Mouse (Mus musculus): ENCODE data around the gene Rnf223. TPM values are rescaled to one million over a fixed set of nuclear protein-coding genes. Genes with fewer than 3 reads are reported as not detected.

The Rnf223 gene
- total RNA-seq (2015; ENCODE audit: low replicate concordance) (not detected in 2 replicates), total RNA-seq (2017; ENCODE audit: low replicate concordance) (not detected in 2 replicates)

GRCm38 (mm10) chr4:156130436-156130835 lies at the start of gene Rnf223:
Rnf223 (plus strand) TSS chr4:156130513.
- no peak for ATAC-seq (replicated peaks; ENCODE audit: low FRiP score, poor library complexity, severe bottlenecking)

GRCm38 (mm10) chr4:156082621-156083234 lies 47.6 kb upstream of the Rnf223 start:
- no peak for ATAC-seq (replicated peaks; ENCODE audit: low FRiP score, poor library complexity, severe bottlenecking)

GRCm38 (mm10) chr4:156083348-156083747 lies 47.0 kb upstream of the Rnf223 start:
- ATAC-seq (replicated peaks; ENCODE audit: low FRiP score, poor library complexity, severe bottlenecking), result no peak

DNA sequence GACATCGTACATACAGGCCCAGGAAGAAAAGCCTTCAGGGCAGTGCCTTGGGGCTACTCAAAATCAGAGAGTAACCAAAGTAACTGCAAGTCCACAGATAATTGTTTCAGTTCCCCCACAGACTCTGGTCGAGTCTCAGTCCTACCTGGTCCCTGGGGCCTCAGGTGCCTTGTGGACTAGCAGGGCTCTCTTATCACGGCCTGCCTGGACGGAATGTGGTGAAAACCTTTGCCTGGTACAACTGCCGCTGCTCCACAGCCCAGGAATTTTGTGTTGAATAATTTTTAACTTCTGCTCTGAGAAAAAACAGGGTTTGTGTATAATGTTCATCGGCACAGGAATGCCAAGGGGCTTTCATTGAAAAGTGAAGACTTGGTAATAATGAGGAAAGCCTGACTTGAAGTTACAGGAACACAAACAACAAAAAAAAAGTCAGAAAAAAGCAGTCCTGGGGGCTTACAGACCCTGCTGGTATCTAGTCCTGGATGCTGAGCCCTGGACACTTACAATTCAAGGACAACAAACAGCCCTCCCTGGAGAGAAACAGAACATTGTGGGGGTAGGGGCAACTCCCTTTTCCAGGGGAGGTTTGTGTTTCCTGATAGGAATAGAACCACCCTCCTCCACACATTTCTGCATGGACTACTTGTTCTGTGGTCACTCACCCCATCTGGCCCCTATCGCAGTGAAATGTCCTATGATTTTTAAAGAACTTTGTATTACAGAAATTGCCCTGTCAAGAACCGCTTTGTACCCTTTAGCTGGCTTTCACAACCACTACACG lies 46.0 kb upstream of the Rnf223 start:
- ATAC-seq (replicated peaks; ENCODE audit: low FRiP score, poor library complexity, severe bottlenecking), result no peak

DNA sequence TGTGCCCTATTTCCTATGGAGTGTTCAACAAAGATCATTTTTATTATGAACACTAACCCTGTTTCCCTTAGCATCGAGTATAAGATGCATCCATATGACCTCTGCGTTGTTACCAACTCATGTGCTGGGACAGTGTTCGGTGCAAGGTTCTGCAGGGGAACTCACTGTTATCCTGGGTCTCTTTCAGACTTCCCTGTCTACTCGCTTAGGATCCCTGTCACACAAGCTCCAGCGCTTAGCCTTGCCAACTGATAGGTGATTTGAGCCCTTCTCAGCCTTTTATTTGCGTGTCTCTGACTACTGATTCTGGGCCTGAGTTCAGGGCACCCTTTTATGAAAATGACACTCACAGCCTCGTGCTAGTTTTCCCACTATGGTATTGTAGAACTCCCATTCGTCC lies 45.1 kb upstream of the Rnf223 start:
- no peak for ATAC-seq (replicated peaks; ENCODE audit: low FRiP score, poor library complexity, severe bottlenecking)

DNA sequence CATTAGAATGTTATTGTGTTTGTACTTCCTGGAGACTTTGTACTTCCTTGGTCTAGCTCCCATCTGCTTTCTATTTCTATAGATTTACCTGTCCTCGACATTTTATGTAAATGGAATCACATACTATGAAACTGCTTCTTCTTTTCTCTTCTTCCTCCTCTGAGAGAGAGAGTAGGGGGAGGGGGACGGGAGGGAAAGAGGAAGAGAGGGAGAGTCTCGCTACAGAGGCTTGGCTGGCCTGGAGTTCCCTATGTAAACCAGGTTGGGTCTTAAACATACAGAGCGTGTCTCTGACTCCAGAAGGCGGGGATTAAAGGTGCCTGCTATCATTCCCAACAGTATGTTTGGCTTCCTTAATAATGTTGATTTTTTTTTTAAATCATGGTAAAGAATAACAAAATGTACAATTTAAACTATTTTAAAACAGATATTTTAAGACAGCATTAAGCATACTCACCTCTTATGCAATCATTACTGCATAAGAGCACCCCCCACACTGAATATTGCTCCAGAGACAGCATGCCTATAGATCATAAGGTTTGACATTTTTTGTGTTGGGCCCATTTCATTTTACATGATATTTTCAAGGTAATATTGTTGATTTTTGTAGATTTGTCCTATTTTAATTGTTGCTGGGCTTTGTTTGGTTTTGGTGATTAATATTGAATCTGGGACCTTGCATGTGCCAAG lies 42.8 kb upstream of the Rnf223 start:
- no peak for ATAC-seq (replicated peaks; ENCODE audit: low FRiP score, poor library complexity, severe bottlenecking)

DNA sequence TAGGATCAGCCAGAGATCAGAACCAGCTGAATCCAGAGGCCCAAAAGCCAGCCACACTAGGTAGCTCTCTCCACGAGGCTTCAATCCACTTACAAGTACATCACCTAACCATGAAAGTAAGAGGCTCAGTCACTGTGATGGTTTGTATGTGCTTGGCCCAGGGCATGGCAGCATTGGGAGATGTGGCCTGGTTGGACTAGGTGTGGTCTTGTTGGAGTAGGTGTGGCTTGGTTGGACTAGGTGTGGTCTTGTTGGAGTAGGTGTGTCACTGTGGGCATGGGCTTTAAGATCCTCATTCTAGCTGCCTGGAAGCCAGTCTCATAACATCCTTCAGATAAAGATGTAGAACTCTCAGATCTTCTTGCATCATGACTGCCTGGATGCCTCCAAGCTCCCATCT lies 39.1 kb upstream of the Rnf223 start:
- peak; percentile 88 for ATAC-seq (replicated peaks; ENCODE audit: low FRiP score, poor library complexity, severe bottlenecking)

DNA sequence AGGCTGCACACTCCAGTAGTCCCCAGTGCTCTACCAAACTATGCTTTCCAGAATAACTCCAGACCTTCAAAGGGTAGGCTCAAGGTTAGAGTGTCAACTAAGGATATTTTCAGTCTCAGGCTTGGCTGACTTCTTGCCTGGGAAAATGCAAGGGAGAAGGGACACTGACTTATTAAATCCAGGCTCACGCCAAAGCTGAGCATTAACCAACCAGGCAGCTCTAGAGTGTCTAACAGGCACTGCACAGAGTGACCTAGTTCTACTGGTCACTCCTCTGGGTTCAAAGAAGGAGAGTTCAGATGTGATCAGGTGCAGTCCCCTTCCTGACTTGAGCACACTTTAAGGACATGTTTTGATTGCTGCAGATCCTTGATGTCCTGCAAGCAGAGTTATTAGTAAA lies 37.5 kb upstream of the Rnf223 start:
- ATAC-seq (replicated peaks; ENCODE audit: low FRiP score, poor library complexity, severe bottlenecking), result no peak

GRCm38 (mm10) chr4:156093758-156094157 lies 36.6 kb upstream of the Rnf223 start:
- no peak for ATAC-seq (replicated peaks; ENCODE audit: low FRiP score, poor library complexity, severe bottlenecking)

- no peak for ATAC-seq (replicated peaks; ENCODE audit: low FRiP score, poor library complexity, severe bottlenecking)
Observed at GRCm38 (mm10) chr4:156096191-156096590, 34.1 kb upstream of the Rnf223 start.

- ATAC-seq (replicated peaks; ENCODE audit: low FRiP score, poor library complexity, severe bottlenecking), result no peak
Observed at GRCm38 (mm10) chr4:156097770-156098366, 32.4 kb upstream of the Rnf223 start.

DNA sequence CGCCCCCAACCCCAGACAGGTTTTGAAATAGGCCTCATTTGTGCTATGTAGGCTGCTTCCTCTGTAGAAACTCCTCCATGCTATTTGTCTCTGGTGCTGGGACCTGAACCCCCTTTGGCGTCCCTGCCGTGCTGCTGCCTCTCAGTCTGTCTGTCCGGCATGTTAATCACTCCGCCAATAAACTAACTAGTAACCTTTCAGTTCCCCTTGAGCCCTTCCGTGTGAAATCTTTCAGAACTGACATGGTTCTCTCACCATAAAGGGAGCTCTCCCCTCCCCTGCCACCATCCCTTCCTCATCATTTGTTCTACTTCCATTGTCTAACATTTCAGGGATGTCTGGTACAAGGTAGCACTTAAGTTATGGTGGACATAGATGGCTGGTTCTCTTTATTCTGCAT lies 30.9 kb upstream of the Rnf223 start:
- ATAC-seq (replicated peaks; ENCODE audit: low FRiP score, poor library complexity, severe bottlenecking), result no peak

DNA sequence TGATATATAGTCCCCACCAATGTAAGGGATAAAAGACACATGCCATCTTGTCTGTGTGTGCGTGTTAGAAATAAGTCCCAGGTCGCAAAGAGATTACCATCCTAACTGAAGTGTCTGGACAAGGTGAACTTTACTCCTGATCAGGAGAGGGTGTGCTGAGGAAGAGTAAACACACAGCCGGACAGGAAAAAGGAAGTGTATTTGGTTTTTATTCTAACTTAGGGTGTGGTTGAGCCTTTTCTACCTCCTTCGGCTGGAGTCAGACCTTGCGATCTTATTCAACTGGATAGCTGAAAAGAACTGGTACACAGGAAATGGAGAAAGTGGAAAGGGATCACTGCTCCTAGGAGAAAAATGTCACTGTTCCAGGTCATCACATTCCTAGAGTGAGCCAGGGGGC lies 29.8 kb upstream of the Rnf223 start:
- no peak for ATAC-seq (replicated peaks; ENCODE audit: low FRiP score, poor library complexity, severe bottlenecking)

- no peak for ATAC-seq (replicated peaks; ENCODE audit: low FRiP score, poor library complexity, severe bottlenecking)
Observed at GRCm38 (mm10) chr4:156101481-156101903, 28.8 kb upstream of the Rnf223 start.

DNA sequence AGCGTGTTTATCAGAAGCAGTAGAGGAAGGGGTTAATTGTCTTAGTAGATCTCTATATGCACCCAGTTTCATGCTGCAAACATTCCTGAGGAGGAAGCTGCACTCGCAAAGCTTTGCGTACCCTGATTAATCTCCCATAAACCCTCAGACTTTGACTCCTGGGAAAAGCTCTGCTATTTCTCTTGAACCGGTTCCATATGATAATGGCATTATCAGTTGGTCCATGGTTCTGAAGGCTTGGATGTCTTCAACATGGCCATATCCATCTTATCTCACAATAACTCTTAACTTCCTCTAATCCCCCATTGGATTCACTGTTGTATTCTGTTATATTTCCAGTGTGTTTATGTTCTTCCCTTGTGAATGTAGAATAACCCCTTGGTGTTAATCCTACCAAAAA lies 27.0 kb upstream of the Rnf223 start:
- ATAC-seq (replicated peaks; ENCODE audit: low FRiP score, poor library complexity, severe bottlenecking), result no peak

GRCm38 (mm10) chr4:156108606-156109546 lies 21.4 kb upstream of the Rnf223 start:
- peak; percentile 64 for ATAC-seq (replicated peaks; ENCODE audit: low FRiP score, poor library complexity, severe bottlenecking)

- peak; percentile 96 for ATAC-seq (replicated peaks; ENCODE audit: low FRiP score, poor library complexity, severe bottlenecking)
Observed at GRCm38 (mm10) chr4:156109570-156110331, 20.6 kb upstream of the Rnf223 start, which contains the start of gene 9430015G10Rik. 9430015G10Rik (plus strand) TSS chr4:156109982.

- ATAC-seq (replicated peaks; ENCODE audit: low FRiP score, poor library complexity, severe bottlenecking), result no peak
Observed at GRCm38 (mm10) chr4:156124077-156124476, 6.2 kb upstream of the Rnf223 start.

- ATAC-seq (replicated peaks; ENCODE audit: low FRiP score, poor library complexity, severe bottlenecking), result no peak
Observed at GRCm38 (mm10) chr4:156125393-156125792, 4.9 kb upstream of the Rnf223 start.
